Mouse (Mus musculus) WW6 (cell line): ENCODE measurements around the gene Ppp1r9a.
"Not testable (repeated sequence)": the region's sequence is repeated elsewhere in the genome, so short reads cannot be mapped to it uniquely, and the experiment has no call there.

Source experiments
- DNase-seq: peaks from one replicate; pipeline ENCODE4 v3.0.0-alpha.2; 2013; ENCODE audit warnings: low read depth, low spot score

Ppp1r9a gene

GRCm38 (mm10) chr6:4902674-4903324 is at the start of gene Ppp1r9a:
Gene Ppp1r9a (plus strand): TSS chr6:4902917.
- DNase-seq, result no peak

- DNase-seq, result no peak
Observed at GRCm38 (mm10) chr6:4855236-4855635, 47.5 kb upstream of the Ppp1r9a start.

- DNase-seq, result no peak
Observed at GRCm38 (mm10) chr6:4856919-4857318, 45.8 kb upstream of the Ppp1r9a start.

GRCm38 (mm10) chr6:4884316-4884715 is 18.4 kb upstream of the Ppp1r9a start:
- no peak for DNase-seq

- DNase-seq, result no peak
Observed at GRCm38 (mm10) chr6:4889544-4889943, 13.2 kb upstream of the Ppp1r9a start.

- DNase-seq, result peak; percentile 74
Observed at GRCm38 (mm10) chr6:4892417-4892816, 10.3 kb upstream of the Ppp1r9a start.

GRCm38 (mm10) chr6:4893312-4893711 is 9.4 kb upstream of the Ppp1r9a start:
- not testable (repeated sequence) for DNase-seq

GRCm38 (mm10) chr6:4899906-4900305 is 2.8 kb upstream of the Ppp1r9a start:
- no peak for DNase-seq

- no peak for DNase-seq
Observed at GRCm38 (mm10) chr6:4903325-4904054, 773 bp downstream of the Ppp1r9a start.

GRCm38 (mm10) chr6:4904055-4904450 is 1.3 kb downstream of the Ppp1r9a start:
- no peak for DNase-seq

- DNase-seq, result no peak
Observed at GRCm38 (mm10) chr6:4910042-4910634, 7.4 kb downstream of the Ppp1r9a start.

GRCm38 (mm10) chr6:4918470-4918869 is 15.8 kb downstream of the Ppp1r9a start:
- DNase-seq, result no peak

- not testable (repeated sequence) for DNase-seq
Observed at GRCm38 (mm10) chr6:4923791-4924190, 21.1 kb downstream of the Ppp1r9a start.

- no peak for DNase-seq
Observed at GRCm38 (mm10) chr6:4925966-4926687, 23.4 kb downstream of the Ppp1r9a start.

- DNase-seq, result no peak
Observed at GRCm38 (mm10) chr6:4930321-4930720, 27.6 kb downstream of the Ppp1r9a start.

- no peak for DNase-seq
Observed at GRCm38 (mm10) chr6:4938901-4939300, 36.2 kb downstream of the Ppp1r9a start.

GRCm38 (mm10) chr6:4940086-4940485 is 37.4 kb downstream of the Ppp1r9a start:
- DNase-seq, result no peak

GRCm38 (mm10) chr6:4940639-4941038 is 37.9 kb downstream of the Ppp1r9a start:
- DNase-seq, result no peak

GRCm38 (mm10) chr6:4943821-4944220 is 41.1 kb downstream of the Ppp1r9a start:
- DNase-seq, result no peak

- no peak for DNase-seq
Observed at GRCm38 (mm10) chr6:4948056-4948455, 45.3 kb downstream of the Ppp1r9a start.

GRCm38 (mm10) chr6:4949701-4950100 is 47.0 kb downstream of the Ppp1r9a start:
- DNase-seq, result no peak
